Mouse (Mus musculus) CH12.LX (cell line): ENCODE measurements around the gene Tbata.

Experiments used
- CHD2 ChIP-seq: IDR thresholded peaks from 2 replicates; pipeline ENCODE4 v1.6.1; 2011; ENCODE audit warnings: low read length, improper control_type of control experiment
- CTCF ChIP-seq, 2 experiments: IDR thresholded peaks in 1 of 2; conservative IDR thresholded peaks in 1 of 2; 2 replicates each; pipeline ENCODE4 v1.5.1; 2011 to 2012; ENCODE audit warnings: low read depth in 2 of 2, low read length in 2 of 2, improper control_type of control experiment in 1 of 2, inconsistent platforms in 1 of 2, mild to moderate bottlenecking in 1 of 2, moderate library complexity in 1 of 2
- E2F4 ChIP-seq: IDR thresholded peaks from 2 replicates; pipeline ENCODE4 v1.6.1; 2011; ENCODE audit warnings: low read depth, low read length, improper control_type of control experiment; ENCODE audit not compliant: insufficient replicate concordance
- ELF1 ChIP-seq: IDR thresholded peaks from 2 replicates; pipeline ENCODE4 v1.6.1; 2014; ENCODE audit warnings: low read depth, mild to moderate bottlenecking, inconsistent platforms, low read length, improper control_type of control experiment
- EP300 ChIP-seq: IDR thresholded peaks from 2 replicates; pipeline ENCODE4 v1.6.1; 2011; ENCODE audit warnings: low read length, improper control_type of control experiment
- GABPA ChIP-seq: IDR thresholded peaks from 2 replicates; pipeline ENCODE4 v1.6.1; 2012; ENCODE audit warnings: low read depth, low read length, improper control_type of control experiment, inconsistent platforms; ENCODE audit not compliant: insufficient replicate concordance
- MAFK ChIP-seq: IDR thresholded peaks from 2 replicates; pipeline ENCODE4 v1.6.1; 2011; ENCODE audit warnings: low read length, improper control_type of control experiment; ENCODE audit not compliant: insufficient replicate concordance
- MAX ChIP-seq: IDR thresholded peaks from 2 replicates; pipeline ENCODE4 v1.6.1; 2011; ENCODE audit warnings: low read length, improper control_type of control experiment
- MYC ChIP-seq: IDR thresholded peaks from 2 replicates; pipeline ENCODE4 v1.6.1; 2011; ENCODE audit warnings: low read depth, mild to moderate bottlenecking, improper control_type of control experiment, low read length
- POLR2A ChIP-seq: IDR thresholded peaks from 2 replicates; pipeline ENCODE4 v1.6.1; 2011; ENCODE audit warnings: low read depth, mild to moderate bottlenecking, improper control_type of control experiment, low read length
- RCOR1 ChIP-seq: conservative IDR thresholded peaks from 2 replicates; pipeline ENCODE4 v1.6.1; 2012; ENCODE audit warnings: low read depth, mild to moderate bottlenecking, inconsistent platforms, low read length, improper control_type of control experiment
- UBTF ChIP-seq: IDR thresholded peaks from 2 replicates; pipeline ENCODE4 v1.6.1; 2012; ENCODE audit warnings: low read depth, mild to moderate bottlenecking, inconsistent platforms, low read length, improper control_type of control experiment, moderate library complexity
- USF1 ChIP-seq: IDR thresholded peaks from 2 replicates; pipeline ENCODE4 v1.6.1; 2014; ENCODE audit warnings: low read depth, mild to moderate bottlenecking, inconsistent platforms, low read length, improper control_type of control experiment
- ZC3H11A ChIP-seq: IDR thresholded peaks from 2 replicates; pipeline ENCODE4 v1.6.1; 2012; ENCODE audit warnings: low read depth, mild to moderate bottlenecking, inconsistent platforms, low read length, improper control_type of control experiment

DNA sequence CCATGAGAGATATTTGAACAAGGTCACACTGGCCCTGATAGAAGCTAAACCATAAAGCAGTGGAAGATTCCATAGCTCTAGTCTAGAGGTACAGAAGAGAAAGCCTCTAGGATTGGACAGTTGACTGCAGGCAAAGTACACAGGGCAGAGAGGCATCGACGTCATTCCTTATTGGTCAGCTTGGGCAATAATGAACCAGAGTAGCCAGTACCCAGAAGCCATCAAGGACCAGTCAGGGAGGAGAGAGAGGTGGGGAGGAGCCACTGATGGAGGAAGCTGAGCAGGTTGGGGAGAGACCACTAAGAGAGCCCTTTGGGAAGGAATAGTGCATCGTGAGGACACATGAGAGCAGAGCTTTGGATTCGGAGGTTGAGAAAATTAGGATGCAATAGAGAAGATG is 6.0 kb downstream of the Tbata start:
- no peak for TF ChIP-seq EP300
- TF ChIP-seq POLR2A, result no peak
- no peak for TF ChIP-seq MAX
- TF ChIP-seq UBTF, result no peak
- TF ChIP-seq CTCF (conservative IDR thresholded peaks at IDR 0.05 in 1 of 2, IDR thresholded peaks at IDR 0.05 in 1 of 2; ENCODE audit: low read depth in 2 of 2, low read length in 2 of 2), result no peak
- no peak for TF ChIP-seq ELF1
- TF ChIP-seq CHD2, result no peak
- TF ChIP-seq RCOR1, result no peak
- no peak for TF ChIP-seq USF1
- no peak for TF ChIP-seq MAFK
- no peak for TF ChIP-seq ZC3H11A
- TF ChIP-seq E2F4, result no peak
- TF ChIP-seq MYC, result no peak
- TF ChIP-seq GABPA, result no peak
